Comparison of ENCODE assay signal across 10 mouse cellular contexts in genomic region chr9:106531833-106532232, GRCm38 (mm10). TPM values are rescaled to one million over a fixed set of nuclear protein-coding genes. Genes with fewer than 3 reads are reported as not detected.
DNase-seq lines count a peak whose midpoint lies in the region; ATAC-seq lines count a peak whose summit lies in the region.
"Had no signal": no experiment of that assay in that cellular context is flagged by ENCODE, and none has a peak within 500 bp of the region (broad histone marks: within the 10 kb centered on the region; RNA-seq: fewer than 3 reads in every experiment).

No protein-coding gene starts in this region.

- no peaks in the 10 kb centered on the region for H3K4me1 ChIP-seq in liver, embryonic 11.5 days (replicated peaks; ENCODE audit: control insufficient read depth, insufficient read depth, low read length)
- H3K4me1 ChIP-seq: limb, embryonic 13.5 days had no signal

- 23% methylated on average over 3 of the region's 3 CpGs for WGBS in liver, embryonic 11.5 days

- H3K27ac ChIP-seq in liver, embryonic 11.5 days (ENCODE audit: low read depth, low read length), result no peak overlapping the region
- H3K27ac ChIP-seq: limb, embryonic 13.5 days had no signal

- no peak overlapping the region for H3K4me3 ChIP-seq in liver, embryonic 11.5 days (ENCODE audit: low read depth, low read length)
- H3K4me3 ChIP-seq: limb, embryonic 13.5 days had no signal

- H3K36me3 ChIP-seq in liver, embryonic 11.5 days (ENCODE audit: control insufficient read depth, insufficient read depth, low read length), result no peaks in the 10 kb centered on the region
- H3K36me3 ChIP-seq: limb, embryonic 13.5 days had no signal

- no peaks in the 10 kb centered on the region for H3K27me3 ChIP-seq in liver, embryonic 11.5 days (replicated peaks; ENCODE audit: control insufficient read depth, insufficient read depth, low read length)
- H3K27me3 ChIP-seq: limb, embryonic 13.5 days had no signal

- H3K4me2 ChIP-seq in liver, embryonic 11.5 days, result no peak overlapping the region
- H3K4me2 ChIP-seq: limb, embryonic 13.5 days had no signal

- ATAC-seq in liver, embryonic 11.5 days (replicated peaks; ENCODE audit: low FRiP score), result no peak; the same call in 1 of the 2 replicates
- peak; percentile 64; the same call in 1 of the 2 replicates for ATAC-seq in neutrophil, adult 5-6 weeks (ENCODE audit: extremely low read depth, insufficient number of reproducible peaks, low FRiP score, poor library complexity, severe bottlenecking)

- no peaks in the 10 kb centered on the region for H3K9me3 ChIP-seq in liver, embryonic 11.5 days (ENCODE audit: control insufficient read depth, low read length)
- H3K9me3 ChIP-seq: limb, embryonic 13.5 days had no signal

- DNase-seq in cerebellum, postnatal 10 days, result peak; percentile 31 to 38
- no peak for DNase-seq in cerebellum, adult 11-12 months
- DNase-seq in liver, result peak; percentile 21
- no peak for DNase-seq in liver, embryonic 11.5 days (ENCODE audit: low spot score)
- peak; percentile 58 for DNase-seq in adipocyte (ENCODE audit: low spot score)
- DNase-seq in hindlimb bud, embryonic 11.5 days (ENCODE audit: extremely low spot score, low read depth, low spot score), result peak; percentile 16
- DNase-seq in urinary bladder, postnatal 14 days (ENCODE audit: low spot score), result no peak

- H3K9ac ChIP-seq in liver, embryonic 11.5 days (ENCODE audit: low read depth, low read length), result no peak overlapping the region
- H3K9ac ChIP-seq: limb, embryonic 13.5 days had no signal

RNA-seq across cellular contexts. Expression of gene Iqcf5, which starts 17.5 kb away (rescaled TPM):
- not detected in 2 replicates for polyA plus RNA-seq in liver, embryonic 11.5 days (2014; fragmentation: Nextera tagmentation; extraction: Ambion mirVana)
- not detected in 2 replicates for total RNA-seq in neutrophil, adult 5-6 weeks (2017)
- polyA plus RNA-seq: limb, embryonic 13.5 days; stomach, embryonic 16.5 days had no signal

RNA-seq across cellular contexts. Expression of gene Iqcf3, which starts 29.6 kb away (rescaled TPM):
- polyA plus RNA-seq in liver, embryonic 11.5 days (2014; fragmentation: Nextera tagmentation; extraction: Ambion mirVana), result not detected in 2 replicates
- not detected in 2 replicates for total RNA-seq in neutrophil, adult 5-6 weeks (2017)
- polyA plus RNA-seq: limb, embryonic 13.5 days; stomach, embryonic 16.5 days had no signal

RNA-seq across cellular contexts. Expression of gene Iqcf1, which starts 32.1 kb away (rescaled TPM):
- not detected in 2 replicates for polyA plus RNA-seq in liver, embryonic 11.5 days (2014; fragmentation: Nextera tagmentation; extraction: Ambion mirVana)
- total RNA-seq in neutrophil, adult 5-6 weeks (2017), result not detected in 2 replicates
- polyA plus RNA-seq: limb, embryonic 13.5 days; stomach, embryonic 16.5 days had no signal

RNA-seq across cellular contexts. Expression of gene Iqcf4, which starts 39.0 kb away (rescaled TPM):
- not detected in 2 replicates for polyA plus RNA-seq in liver, embryonic 11.5 days (2014; fragmentation: Nextera tagmentation; extraction: Ambion mirVana)
- total RNA-seq in neutrophil, adult 5-6 weeks (2017), result not detected in 2 replicates
- polyA plus RNA-seq: limb, embryonic 13.5 days; stomach, embryonic 16.5 days had no signal

RNA-seq across cellular contexts. Expression of gene Parp3, which starts 55.1 kb away (rescaled TPM):
- 1.5 and 1.6 TPM in 2 replicates for polyA plus RNA-seq in liver, embryonic 11.5 days (2014; fragmentation: Nextera tagmentation; extraction: Ambion mirVana)
- 49.8 and 53.4 TPM in 2 replicates for total RNA-seq in neutrophil, adult 5-6 weeks (2017)

Comparison
In these comparisons a context has a peak if more than half of its experiments do, and no peak if none do; other contexts are left out.
1. DNase-seq: peak in cerebellum, postnatal 10 days (2 of 2), liver (single experiment), adipocyte (single experiment) and hindlimb bud, embryonic 11.5 days (single experiment); none in cerebellum, adult 11-12 months (single experiment), liver, embryonic 11.5 days (single experiment) and urinary bladder, postnatal 14 days (single experiment).